Mouse (Mus musculus) stomach, postnatal 0 days (tissue): ENCODE data around the gene Srrm3. TPM values are rescaled to one million over a fixed set of nuclear protein-coding genes. Genes with fewer than 3 reads are reported as not detected.

ENCODE experiments used
- ATAC-seq: fragments of 200-750 bp; cut with Nextera tagmentation; 2 replicates; pipeline ENCODE4 v1.8.0; 2017; ENCODE audit not compliant: low FRiP score, low TSS enrichment
- DNase-seq: peaks from one replicate; pipeline ENCODE4 v3.0.0-alpha.2; 2016; ENCODE audit warnings: low spot score
- H3K27ac ChIP-seq: fragments of 300-500 bp; sonication (generic); replicated peaks from 2 replicates; pipeline ENCODE4 v1.5.1; 2014; ENCODE audit warnings: mild to moderate bottlenecking, control low read depth
- H3K27me3 ChIP-seq: fragments of 300-500 bp; sonication (generic); 2 replicates; pipeline ENCODE4 v1.6.1; 2014; ENCODE audit warnings: low read length; ENCODE audit not compliant: control insufficient read depth, insufficient read depth
- H3K36me3 ChIP-seq: fragments of 300-500 bp; sonication (generic); 2 replicates; pipeline ENCODE4 v1.6.1; 2014; ENCODE audit warnings: low read length, mixed read lengths; ENCODE audit not compliant: control insufficient read depth, insufficient read depth
- H3K4me1 ChIP-seq: fragments of 300-500 bp; sonication (generic); replicated peaks from 2 replicates; pipeline ENCODE4 v1.6.1; 2014; ENCODE audit warnings: antibody characterized with exemption; ENCODE audit not compliant: control insufficient read depth, insufficient read depth
- H3K4me2 ChIP-seq: fragments of 300-500 bp; sonication (generic); replicated peaks from 2 replicates; pipeline ENCODE4 v1.6.1; 2014; ENCODE audit warnings: low read depth, mild to moderate bottlenecking, control low read depth, moderate library complexity
- H3K4me3 ChIP-seq: fragments of 300-500 bp; sonication (generic); 2 replicates; pipeline ENCODE4 v1.5.1; 2014; ENCODE audit warnings: low read depth, low read length, control low read depth
- H3K9ac ChIP-seq: fragments of 300-500 bp; sonication (generic); 2 replicates; pipeline ENCODE4 v1.6.1; 2014; ENCODE audit warnings: mild to moderate bottlenecking, low read length, control low read depth, mixed read lengths
- H3K9me3 ChIP-seq: fragments of 300-500 bp; sonication (generic); 2 replicates; pipeline ENCODE4 v1.6.1; 2016; ENCODE audit warnings: low read length; ENCODE audit not compliant: control insufficient read depth
- CTCF ChIP-seq: IDR thresholded peaks from 2 replicates; pipeline ENCODE4 v1.5.1; 2016; ENCODE audit warnings: antibody characterized with exemption, low read depth, mild to moderate bottlenecking, moderate library complexity
- EP300 ChIP-seq: optimal IDR thresholded peaks from 2 replicates; pipeline ENCODE3; 2016; ENCODE audit warnings: antibody characterized with exemption
- WGBS: fragments of 180-500 bp; shearing (Covaris S2); extraction: QIAGEN DNeasy Blood & Tissue Kit; methylation state at CpG from one replicate; pipeline ENCODE4 v1.1.7; 2014; 5-methylcytosine and 5-hydroxymethylcytosine counted together
- polyA plus RNA-seq: library from polyadenylated mRNA; unstranded; fragments of >200 nt; fragmentation: Nextera tagmentation; extraction: Ambion mirVana; gene quantifications from 2 replicates; pipeline ENCODE4 v1.2.1, GENCODE M21; 2015

Gene Srrm3
- polyA plus RNA-seq, 1 experiment from 2014 or later: 0.67 TPM

- H3K27me3 ChIP-seq: no peaks in the 10 kb centered on the region
- DNase-seq (no peak), ATAC-seq (no peak; the same call in 1 of the 2 replicates)
- H3K4me3 ChIP-seq: peak overlapping the region; percentile 22
- TF ChIP-seq EP300: no peak
- TF ChIP-seq CTCF: no peak
- no peak overlapping the region for H3K27ac ChIP-seq
- peaks cover 12% of the 10 kb centered on the region; the same call in 1 of the 2 replicates for H3K36me3 ChIP-seq
- no peak overlapping the region for H3K9ac ChIP-seq
- 14% methylated on average over 5 of the region's 5 CpGs for WGBS
- H3K9me3 ChIP-seq: no peaks in the 10 kb centered on the region
- no peaks in the 10 kb centered on the region for H3K4me1 ChIP-seq
- peak overlapping the region; percentile 40 for H3K4me2 ChIP-seq
Observed at GRCm38 (mm10) chr5:135794859-135795181, 11.9 kb upstream of the Srrm3 start.

DNA sequence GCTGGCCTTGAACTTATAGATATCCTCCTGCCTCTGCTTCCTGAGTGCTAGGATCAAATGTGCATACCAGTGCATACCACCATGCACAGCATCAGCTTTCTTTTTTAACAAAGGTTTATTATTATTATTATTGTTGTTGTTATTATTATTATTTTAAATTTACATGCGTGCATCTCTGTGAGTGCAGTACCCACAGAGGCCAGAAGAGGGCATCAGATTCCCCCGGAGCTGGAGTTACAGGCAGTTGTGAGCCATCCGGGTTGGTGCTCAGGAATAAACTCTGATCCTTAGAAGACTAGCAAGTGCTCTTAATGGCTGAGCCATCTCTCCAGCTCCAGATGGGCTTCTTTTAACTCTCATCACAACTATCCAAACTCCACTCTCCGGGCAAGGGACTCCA, 6.9 kb upstream of the Srrm3 start:
- no peaks in the 10 kb centered on the region for H3K36me3 ChIP-seq
- no peak overlapping the region for H3K9ac ChIP-seq
- TF ChIP-seq CTCF: peak; percentile 61
- TF ChIP-seq EP300: no peak
- no peak for DNase-seq
- no peaks in the 10 kb centered on the region for H3K27me3 ChIP-seq
- H3K4me3 ChIP-seq: no peak overlapping the region
- H3K4me1 ChIP-seq: no peaks in the 10 kb centered on the region
- ATAC-seq: no peak
- WGBS: 46% methylated on average over 4 of the region's 4 CpGs
- no peak overlapping the region for H3K27ac ChIP-seq
- H3K4me2 ChIP-seq: no peak overlapping the region
- no peaks in the 10 kb centered on the region for H3K9me3 ChIP-seq

- WGBS: 5% methylated on average over 6 of the region's 6 CpGs
- Histone ChIP-seq H3K4me1 (no peaks in the 10 kb centered on the region), H3K4me3 (no peak overlapping the region), H3K27ac (no peak overlapping the region), H3K27me3 (no peaks in the 10 kb centered on the region), H3K9me3 (no peaks in the 10 kb centered on the region), H3K36me3 (no peaks in the 10 kb centered on the region), H3K9ac (no peak overlapping the region), H3K4me2 (no peak overlapping the region)
- DNase-seq: no peak
- no peak for ATAC-seq
- no peak for TF ChIP-seq EP300
- no peak for TF ChIP-seq CTCF
Observed at GRCm38 (mm10) chr5:135800927-135801326, 5.8 kb upstream of the Srrm3 start.

- Histone ChIP-seq H3K4me3 (no peak overlapping the region), H3K36me3 (no peaks in the 10 kb centered on the region), H3K4me1 (no peaks in the 10 kb centered on the region), H3K27ac (no peak overlapping the region), H3K27me3 (no peaks in the 10 kb centered on the region), H3K9me3 (no peaks in the 10 kb centered on the region), H3K4me2 (no peak overlapping the region), H3K9ac (no peak overlapping the region)
- DNase-seq (no peak), ATAC-seq (no peak)
- TF ChIP-seq EP300 (no peak), CTCF (no peak)
- 89% methylated on average over 8 of the region's 8 CpGs for WGBS
Observed at GRCm38 (mm10) chr5:135802641-135803040, 4.0 kb upstream of the Srrm3 start.

GRCm38 (mm10) chr5:135803135-135803534, 3.6 kb upstream of the Srrm3 start:
- H3K27me3 ChIP-seq: no peaks in the 10 kb centered on the region
- no peaks in the 10 kb centered on the region for H3K9me3 ChIP-seq
- no peak overlapping the region for H3K4me2 ChIP-seq
- ATAC-seq: no peak
- no peak for TF ChIP-seq EP300
- peak; percentile 33 for TF ChIP-seq CTCF
- H3K27ac ChIP-seq: no peak overlapping the region
- 63% methylated on average over 4 of the region's 4 CpGs for WGBS
- H3K9ac ChIP-seq: no peak overlapping the region
- H3K4me1 ChIP-seq: no peaks in the 10 kb centered on the region
- no peak for DNase-seq
- H3K4me3 ChIP-seq: no peak overlapping the region
- H3K36me3 ChIP-seq: no peaks in the 10 kb centered on the region

DNA sequence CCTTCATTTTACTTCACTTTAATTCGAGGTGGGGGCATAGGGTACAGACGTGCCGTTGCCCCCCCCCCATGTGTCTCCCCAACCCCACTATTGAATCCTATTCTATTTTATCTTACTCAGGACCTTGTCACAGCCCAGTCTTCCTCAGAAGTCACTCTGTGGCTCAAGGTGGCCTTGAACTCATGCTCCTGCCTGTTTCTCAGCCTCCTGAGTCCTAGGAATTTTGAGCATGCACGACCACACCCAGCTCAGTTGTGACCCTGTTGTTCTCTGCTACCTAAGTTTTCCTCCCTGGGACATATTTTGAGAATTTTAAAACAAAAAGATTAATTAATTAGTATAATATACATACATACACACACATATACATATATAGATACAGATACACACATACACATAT, 3.0 kb upstream of the Srrm3 start:
- no peaks in the 10 kb centered on the region for H3K9me3 ChIP-seq
- DNase-seq (no peak), ATAC-seq (no peak)
- H3K4me1 ChIP-seq: no peaks in the 10 kb centered on the region
- no peaks in the 10 kb centered on the region for H3K36me3 ChIP-seq
- H3K4me3 ChIP-seq: no peak overlapping the region
- WGBS: 56% methylated on average over 4 of the region's 4 CpGs
- no peak overlapping the region for H3K9ac ChIP-seq
- no peak overlapping the region for H3K27ac ChIP-seq
- no peak overlapping the region for H3K4me2 ChIP-seq
- no peak for TF ChIP-seq EP300
- no peak for TF ChIP-seq CTCF
- no peaks in the 10 kb centered on the region for H3K27me3 ChIP-seq
